Mouse (Mus musculus): ENCODE data around the gene Ldlrad2.

Gene Ldlrad2

DNA sequence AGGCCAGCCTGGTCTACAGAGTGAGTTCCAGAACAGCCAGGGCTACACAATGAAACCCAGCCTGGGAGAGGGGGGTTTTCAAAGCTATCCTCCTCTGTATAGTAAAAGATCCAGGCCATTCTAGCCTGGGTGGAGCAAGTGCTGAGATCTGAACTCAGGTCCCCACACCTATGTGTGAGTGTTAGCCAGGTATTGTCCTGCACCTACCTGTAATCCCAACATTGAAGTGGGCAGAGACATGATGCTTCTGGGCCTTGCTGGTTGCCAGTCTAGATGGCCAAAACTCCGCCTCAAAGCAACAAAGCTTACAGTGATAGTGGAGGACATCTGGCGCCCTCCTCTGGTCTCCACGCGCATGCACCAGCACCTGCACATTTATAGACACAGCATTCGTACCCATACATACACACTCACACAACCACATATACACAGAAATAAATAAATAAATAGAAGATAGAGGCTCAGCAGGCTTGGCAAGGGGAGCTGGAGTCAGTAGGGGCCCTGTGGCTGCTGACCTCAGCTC, 28.3 kb downstream of the Ldlrad2 start:
- peak; percentile 64 to 71 for DNase-seq

DNA sequence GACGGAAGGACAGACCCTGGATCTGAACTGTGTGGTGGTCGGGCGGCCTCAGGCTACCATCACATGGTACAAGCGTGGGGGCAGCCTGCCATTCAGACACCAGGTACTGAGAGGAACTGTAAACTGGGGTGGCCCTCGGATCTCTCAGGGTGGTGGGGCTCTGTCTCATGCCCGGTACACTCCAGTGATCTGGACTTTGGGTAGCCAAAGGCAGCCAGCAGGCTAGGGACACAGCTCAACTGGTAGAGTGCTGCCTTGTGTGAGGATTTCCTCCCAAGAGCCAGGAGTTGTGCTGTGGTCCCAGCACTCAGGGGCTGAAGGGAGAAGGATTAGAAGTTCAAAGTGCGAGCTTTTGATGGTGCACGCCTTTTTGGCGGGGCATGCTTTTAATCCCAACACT, 28.8 kb downstream of the Ldlrad2 start:
- DNase-seq = no peak

DNA sequence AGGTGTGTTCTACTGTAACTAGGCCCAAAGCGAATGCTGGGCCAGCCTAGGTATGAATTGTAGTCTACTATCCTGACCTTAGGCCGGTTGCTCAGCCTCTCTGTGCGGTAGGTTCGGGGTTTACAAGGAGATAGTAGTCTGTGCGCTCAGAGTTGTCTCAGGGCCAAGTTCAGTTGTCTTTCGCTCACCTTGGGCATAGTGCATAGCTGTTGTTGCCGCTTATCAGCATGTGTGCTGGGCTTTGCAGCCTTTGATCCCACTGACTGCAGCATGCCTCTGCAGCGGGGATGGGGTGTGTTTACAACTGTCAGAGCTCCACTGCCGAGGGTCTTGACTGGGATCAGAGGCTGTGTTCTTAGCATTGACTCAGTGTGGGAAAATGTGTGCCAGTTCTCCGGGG, 31.4 kb downstream of the Ldlrad2 start:
- no peak for DNase-seq

DNA sequence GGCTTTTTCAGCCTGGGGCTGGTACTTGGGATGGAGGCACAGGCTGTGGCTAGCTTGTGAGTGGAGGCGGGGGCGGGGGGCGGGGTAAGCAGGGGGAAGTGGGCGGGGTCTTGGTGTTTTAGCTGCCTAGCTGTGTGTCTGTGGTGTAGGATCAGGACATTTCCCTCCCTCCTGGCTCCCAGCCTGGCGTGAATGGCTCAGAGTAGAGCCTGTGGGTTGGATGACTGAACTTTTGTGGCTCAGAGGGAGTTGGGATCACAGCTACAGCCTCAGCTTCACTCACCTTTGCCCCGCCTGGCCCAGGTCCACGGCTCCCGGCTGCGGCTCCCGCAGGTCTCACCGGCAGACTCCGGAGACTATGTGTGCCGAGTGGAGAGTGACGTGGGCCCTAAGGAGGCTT, 34.0 kb downstream of the Ldlrad2 start:
- DNase-seq = peak; percentile 64 to 73

DNA sequence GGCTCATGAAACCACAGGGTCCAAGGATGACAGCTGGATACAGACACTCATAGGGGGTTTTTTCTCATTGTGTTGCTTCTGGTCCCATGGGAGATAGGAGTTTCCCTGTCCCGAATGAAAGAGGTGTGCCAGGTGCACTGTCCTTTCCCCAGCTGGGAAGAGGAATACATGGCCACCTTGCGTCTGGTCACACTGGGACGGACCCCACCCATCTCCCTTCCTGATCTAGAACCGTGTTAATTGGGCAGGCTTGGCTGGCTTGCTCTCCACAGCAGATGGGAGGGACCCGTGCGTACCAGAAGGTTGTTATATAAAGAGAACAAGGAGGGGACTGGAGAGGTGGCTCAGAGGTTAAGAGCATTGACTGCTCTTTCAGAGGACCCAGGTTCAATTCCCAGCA, 46.5 kb downstream of the Ldlrad2 start:
- no peak for DNase-seq

DNA sequence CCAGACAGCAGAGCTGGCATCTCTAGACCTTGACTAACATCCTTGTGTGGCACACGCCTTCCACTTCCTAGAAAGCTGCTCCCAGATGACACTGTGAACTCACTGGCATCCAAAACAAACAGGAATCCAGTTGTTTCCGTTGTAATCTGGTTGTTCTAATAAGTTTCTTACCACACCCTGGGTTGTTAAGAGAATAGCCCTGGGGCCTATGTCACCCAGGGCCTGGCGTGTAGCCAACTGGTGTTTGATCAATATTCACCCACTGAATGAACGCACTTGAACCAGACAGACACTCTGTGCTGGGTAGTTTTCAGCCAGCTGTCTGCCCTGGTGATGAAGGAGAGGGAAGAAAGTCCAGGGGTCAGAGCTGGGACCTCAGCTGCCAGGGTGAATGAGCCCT, 47.0 kb downstream of the Ldlrad2 start:
- DNase-seq = peak; percentile 52 to 61

DNA sequence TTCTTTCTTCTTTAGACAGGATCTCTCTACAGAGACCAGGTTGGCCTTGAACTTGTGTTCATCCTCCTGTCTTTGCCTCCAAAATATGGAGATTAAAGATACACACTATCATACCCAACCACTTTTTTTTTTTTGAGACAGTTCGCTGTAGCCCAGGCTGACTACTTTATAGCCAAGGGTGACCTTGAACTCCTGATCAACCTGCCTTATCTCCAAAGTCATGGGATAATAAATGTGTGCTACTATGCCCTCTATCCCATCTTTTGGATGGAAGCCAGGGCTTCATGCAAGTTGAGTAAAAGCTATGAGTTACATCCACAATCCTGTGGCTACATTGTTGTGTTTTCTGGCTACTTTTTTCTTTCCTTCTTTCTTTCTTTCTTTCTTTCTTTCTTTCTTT, 48.9 kb downstream of the Ldlrad2 start:
- no peak for DNase-seq
